Mouse (Mus musculus): Measurements from ENCODE around the gene Idh1.
A peak's percentile ranks its signal among the peaks of the same experiment; 100 is the strongest.
"Not testable (repeated sequence)": the region's sequence is repeated elsewhere in the genome, so short reads cannot be mapped to it uniquely, and the experiment has no call there.

The Idh1 gene

DNA sequence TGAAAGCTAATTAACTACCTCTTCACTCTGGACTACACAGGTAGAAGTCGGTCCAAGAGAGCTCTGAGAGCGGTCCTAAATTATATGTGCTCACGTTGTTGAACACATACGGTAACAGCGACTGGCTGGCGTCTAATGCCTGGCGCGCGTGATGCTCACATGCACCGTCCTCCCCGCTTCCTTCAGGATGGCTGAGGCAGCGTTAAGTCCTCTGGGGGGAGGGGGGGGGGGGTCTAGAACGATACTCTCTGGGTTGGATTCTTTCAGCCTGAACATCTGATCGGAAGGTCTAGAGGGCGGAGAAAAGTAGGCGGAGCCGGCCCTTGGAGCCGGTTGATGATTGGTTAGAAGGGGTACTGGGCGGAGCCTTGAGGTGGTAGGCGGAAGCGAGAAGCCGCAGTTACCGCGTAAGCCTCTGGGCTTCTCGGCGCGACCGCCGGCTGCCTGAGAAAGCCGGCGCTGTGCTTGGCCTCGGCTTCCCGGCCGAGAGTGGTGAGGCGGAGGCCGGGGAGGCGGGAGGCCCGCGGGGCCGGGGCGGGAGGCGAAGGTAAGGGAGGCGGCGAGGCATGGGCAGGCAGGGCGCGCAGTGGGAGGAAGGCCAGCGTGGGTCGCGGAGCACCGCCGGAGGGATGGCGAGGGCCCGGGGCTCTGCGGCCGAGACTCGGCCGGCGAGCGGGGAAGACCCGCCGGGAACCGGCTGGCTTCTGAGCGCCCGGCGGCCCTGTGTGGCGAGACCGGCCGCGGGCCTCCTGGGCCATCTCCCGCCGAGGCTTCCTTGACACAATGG lies at the start of gene Idh1, which contains the start of gene Pikfyve:
Gene Idh1 (minus strand): TSS at position 214 of the 787 bp plus-strand sequence.
Gene Pikfyve (plus strand): TSS at position 397 of the 787 bp plus-strand sequence.
- peak; percentile 97 to 98 for DNase-seq

DNA sequence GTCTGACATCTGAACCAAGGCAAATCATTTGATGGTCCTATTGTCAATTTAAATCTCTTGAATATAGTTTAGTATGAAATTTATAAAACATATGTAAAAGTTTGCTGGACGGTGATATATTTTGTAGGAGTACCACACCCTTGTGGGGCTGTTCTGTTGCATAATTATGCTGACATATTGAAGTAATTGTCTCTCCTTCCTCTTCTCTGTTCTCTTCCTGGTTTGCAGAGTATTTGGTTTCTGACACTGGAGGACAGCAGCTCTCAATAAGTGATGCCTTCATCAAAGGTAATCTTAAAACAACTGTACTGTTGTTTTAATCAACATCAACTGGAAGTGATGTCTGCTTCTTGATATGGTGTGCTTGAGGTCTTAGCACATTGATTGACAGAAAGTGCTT lies 44.3 kb upstream of the Idh1 start:
- DNase-seq, result no peak

DNA sequence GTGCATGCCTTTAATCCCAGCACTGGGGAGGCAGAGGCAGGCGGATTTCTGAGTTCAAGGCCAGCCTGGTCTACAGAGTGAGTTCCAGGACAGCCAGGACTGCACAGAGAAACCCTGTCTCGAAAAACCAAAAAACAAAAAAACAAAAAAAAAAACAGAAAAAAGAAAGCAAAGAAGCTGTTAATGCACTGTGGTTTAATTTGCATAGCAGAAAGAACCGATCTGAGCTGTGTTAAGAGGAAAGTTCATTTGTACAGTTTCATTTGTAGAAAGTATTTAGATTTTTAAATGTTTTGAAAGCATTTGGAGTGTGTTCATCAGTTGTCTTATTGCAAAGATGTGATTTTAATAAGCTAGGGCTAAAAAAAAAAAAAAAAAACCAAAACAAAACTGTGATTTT lies 43.5 kb upstream of the Idh1 start:
- DNase-seq, result not testable (repeated sequence)

DNA sequence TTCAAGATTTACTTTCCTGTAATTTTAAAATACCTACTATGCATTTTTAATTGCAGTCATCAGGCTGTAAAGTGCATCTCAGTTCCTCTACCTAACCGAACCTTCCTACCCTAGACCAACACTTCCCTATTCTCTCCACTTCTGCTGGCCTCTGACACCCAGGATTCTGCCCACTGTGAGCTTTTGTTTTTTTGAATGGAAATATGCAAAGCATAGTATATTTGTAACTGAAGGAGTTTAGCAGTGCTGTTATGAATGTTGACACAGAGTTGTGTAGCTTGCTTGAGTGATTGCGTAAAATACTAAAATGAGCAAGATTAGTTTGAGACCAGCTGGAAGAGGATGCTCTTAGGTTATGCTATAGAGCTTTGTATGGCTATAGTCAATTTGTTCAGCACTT lies 41.4 kb upstream of the Idh1 start:
- DNase-seq, result no peak

DNA sequence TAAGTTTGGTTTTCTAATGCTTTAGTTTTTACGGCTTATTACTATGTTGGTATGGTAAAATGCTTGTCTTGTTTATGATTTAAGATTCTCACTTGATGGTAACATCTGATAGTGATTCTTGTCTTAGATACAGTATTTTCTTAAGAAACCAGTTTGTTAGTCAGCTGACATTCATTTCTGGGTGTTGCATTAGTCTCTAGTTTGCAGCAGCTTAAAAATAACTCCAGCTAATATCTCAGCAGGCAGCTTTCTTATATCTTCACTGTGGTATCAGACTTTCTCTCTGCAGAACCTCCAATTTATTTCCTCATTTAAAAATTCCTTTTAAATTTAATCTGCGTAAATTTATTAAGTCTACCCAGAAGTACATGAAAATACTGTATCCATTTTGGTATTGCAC lies 37.4 kb upstream of the Idh1 start:
- DNase-seq, result no peak

DNA sequence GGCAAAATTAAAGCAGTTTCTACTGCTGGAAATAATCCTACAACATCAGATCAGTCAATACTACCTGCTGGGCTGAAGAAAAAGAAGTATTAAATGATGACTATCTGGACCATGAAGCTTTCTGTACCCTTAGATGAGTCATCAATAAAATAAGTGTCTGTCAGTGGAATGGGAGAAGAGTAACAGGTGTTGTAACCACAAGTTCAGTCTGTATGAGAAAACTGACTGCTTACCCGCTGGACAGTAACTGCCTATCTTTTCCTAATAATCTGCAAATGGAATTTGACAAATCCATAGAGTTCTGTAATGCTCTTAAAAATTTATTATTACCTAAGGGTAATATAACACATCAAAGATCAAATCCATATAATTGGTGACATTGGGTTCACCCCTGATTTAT lies 31.7 kb upstream of the Idh1 start:
- no peak for DNase-seq

DNA sequence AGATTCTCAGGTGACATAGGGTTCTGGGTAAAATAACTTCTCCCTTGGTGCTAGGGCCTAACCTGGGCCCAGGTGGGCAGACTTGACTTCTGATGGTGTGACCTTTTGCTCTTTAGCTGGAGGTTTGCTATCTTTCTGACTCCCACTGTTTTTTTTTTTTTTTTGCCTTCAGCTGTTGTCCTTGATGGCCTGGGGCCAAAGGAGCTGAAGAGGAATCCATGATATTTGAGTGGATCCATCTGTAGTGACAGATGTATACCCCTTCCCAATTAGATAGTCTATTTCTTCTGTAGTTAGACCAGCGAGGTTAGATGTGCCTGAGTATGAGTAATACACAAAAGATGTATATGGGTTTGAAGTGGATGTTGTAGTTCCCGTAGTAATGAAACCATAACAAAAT lies 31.3 kb upstream of the Idh1 start:
- DNase-seq, result peak in 1 of 2 experiments; percentile 7

DNA sequence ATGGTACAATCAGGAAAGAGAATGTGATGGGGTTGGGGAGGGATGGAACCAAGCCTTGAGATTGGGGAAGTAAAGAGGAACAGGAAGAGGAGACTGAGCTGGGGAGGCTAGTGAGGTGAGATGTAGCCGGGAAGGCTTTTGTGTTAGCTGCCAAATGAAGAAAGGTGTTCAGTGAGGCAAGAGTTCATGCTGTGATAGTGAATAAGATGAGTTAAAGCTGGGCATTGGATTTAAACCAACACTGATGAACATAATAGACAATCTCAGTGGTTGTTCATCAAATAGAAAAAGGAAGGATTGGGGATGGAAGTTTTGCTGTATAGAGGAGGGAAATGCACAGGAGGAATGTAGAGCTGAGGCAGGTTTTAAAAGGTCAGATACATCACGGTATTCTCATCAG lies 26.9 kb upstream of the Idh1 start:
- DNase-seq, result peak in 1 of 2 experiments; percentile 12

DNA sequence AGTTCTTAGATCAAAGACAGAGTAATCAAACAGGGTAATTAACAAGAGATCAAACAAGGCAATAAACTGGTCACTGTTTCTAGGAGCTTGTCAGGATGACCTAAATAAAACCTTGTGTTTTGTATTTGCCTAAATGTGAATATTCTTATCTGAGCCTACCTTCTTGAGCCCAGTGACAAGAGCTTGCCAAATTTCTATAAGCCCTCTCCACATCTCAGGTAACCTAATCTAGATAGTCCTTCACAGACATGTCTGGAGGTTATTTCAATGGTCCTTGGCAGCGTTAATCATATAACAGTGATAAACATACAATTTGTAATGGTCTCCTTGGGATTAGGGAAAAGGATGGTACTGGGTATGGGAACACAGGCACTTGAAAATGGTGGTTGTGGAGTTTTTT lies 18.0 kb upstream of the Idh1 start:
- DNase-seq, result no peak

DNA sequence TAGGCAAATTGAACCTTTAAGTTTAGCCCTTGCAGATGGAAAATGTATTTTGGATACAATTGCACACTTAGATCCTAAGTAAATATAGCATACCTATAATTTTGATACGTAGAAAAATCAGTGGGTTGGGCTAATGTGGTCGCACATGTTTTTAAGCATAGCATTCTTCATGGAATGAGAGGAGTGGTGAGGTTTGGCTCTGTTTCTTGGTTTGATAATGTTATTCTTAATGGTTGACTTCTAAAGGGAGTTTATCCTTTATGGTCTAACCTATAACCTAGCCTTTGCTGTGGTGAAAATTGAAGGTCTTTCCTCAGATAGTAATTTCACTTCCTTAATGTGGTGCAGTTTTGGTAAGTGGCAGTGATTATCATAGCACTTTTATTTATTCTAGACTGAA lies 12.6 kb upstream of the Idh1 start:
- no peak for DNase-seq

DNA sequence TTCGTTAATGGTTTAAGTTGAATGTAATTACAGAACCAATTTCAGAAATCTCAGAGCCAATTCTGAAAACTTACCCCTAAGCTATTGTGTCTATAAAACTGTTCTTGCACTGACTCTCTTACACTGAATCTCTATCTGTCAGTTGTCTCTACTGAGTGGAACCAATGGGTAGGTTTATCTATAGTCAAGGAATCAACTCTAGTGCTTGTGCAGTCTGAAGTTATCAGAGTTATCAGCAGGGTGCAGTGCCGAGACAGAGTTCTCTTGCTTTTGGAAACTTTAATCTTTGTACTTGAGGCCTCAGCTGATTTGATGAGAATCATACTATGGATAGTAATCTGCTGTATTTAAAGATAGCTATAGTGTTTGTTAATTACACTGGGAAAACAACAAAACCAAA lies 12.1 kb upstream of the Idh1 start:
- no peak for DNase-seq

DNA sequence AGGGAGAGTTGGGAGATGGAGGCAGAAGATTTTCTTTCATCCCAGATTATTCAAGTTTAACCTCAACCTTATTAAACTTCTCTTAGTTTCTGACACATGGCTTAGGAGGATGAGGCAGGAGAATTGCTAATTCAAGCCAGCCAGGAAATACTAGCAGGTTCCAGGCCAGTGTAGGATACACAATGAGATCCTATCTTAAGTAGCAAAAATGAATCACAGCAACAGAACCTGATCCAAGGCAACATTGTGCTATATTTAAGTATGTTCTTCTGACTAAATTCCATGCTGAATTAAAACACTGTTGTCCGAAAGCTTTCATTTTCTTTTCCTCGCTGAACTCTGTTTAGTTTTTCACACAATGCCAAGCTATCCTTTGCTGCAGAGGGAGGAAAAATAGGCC lies 6.9 kb upstream of the Idh1 start:
- no peak for DNase-seq

DNA sequence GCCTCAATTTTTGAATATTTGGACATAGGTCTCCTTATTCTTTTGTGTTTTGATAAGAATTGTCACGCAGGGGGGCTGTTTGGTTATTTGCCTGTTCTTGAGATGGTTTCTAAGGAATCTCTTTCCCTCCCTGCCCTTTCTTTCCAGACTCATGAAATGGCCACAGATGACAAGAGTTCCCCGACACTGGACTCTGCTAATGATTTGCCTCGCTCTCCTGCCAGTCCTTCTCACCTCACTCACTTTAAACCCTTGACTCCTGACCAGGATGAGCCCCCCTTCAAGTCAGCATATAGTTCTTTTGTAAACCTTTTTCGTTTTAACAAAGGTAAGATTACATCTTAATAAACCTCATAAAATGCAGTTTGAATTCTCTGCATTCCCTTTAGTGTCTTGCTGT lies 3.9 kb upstream of the Idh1 start:
- no peak for DNase-seq

DNA sequence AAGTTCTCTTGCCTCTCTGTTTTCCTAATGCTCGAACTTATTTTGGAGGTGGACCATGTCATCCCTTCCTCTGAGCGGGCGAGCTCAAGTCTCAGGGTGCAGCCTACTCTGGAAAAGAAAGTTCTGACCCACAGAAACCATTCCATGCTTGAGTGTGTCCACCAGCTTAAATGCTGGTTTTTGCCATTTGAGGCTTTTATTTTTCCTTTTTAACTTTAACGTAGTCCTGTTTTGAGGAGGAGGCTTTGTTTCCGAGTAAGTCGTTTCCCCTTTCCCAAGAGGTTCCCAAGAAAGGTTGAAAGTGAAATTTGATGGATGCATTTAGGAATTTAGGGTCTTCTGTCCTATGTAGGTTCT lies 752 bp upstream of the Idh1 start:
- no peak for DNase-seq

DNA sequence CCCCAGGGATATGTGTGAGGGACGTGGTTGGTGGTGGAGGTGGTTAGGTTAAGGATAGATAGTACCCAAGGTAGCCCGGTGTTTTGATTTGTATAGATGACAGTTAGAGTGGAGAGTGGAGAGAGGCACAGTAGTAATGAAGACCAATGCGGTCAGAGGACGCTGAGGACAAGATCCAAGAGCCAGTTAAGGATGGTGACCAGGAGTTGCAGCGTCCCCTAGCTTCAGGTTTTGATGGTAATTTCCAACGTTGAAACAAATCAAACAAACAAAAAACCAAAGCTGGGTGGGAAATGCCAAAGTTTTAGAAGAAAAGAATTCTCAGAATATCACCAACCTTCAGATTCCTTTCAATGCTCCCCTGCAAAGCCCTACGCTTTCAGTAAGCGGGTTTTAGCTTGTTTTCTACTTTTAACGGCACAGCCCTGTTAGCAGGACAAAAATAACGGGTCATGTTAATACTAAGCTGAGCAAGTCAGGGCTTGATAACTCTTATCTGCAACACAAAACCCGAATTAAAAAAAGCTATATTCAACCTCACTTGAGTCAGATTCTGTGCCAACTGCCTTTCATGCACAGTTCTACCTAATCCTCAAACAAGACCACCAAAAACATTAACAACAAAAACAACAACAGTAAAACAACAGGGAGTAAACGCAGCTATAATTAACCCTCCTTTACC lies 635 bp downstream of the Idh1 start:
- DNase-seq, result peak in 1 of 2 experiments; percentile 38

DNA sequence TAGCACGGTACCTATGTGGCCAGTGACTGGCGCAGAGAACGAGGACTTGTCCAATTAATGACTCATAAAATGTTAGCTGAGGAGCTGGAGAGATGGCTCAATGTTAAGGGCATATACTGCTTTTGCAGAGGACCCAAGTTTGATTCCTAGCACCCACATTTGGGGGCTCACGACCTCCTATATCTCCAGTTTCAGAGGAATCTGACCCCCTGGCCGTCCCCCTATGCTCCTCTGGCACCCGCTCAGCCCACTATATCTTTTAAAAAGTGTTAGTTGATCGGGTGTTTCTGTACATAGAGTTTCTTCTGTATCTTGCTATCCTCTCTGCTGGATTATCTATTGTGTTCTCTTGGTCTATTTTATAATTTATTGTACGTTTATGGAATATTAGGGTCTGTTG lies 1.3 kb downstream of the Idh1 start:
- no peak for DNase-seq

DNA sequence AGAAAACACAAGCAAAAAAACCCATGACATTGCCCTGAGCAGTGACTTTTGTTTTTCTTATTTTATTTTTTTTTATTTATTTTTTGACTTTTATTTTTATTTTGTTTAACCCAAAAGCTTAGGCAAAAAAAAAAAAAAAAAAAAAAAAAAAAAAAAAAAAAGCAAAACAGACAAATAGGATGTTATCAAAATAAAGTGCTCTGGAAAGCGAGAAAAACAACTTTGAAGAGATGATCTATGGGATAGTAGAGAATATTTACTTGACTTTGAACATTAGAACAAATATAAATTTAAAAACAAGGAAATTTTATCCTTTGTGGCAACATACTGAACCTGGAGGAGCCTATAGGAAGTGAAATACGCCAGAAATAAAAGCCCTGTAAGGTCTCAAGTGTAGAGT lies 2.3 kb downstream of the Idh1 start:
- DNase-seq, result no peak

DNA sequence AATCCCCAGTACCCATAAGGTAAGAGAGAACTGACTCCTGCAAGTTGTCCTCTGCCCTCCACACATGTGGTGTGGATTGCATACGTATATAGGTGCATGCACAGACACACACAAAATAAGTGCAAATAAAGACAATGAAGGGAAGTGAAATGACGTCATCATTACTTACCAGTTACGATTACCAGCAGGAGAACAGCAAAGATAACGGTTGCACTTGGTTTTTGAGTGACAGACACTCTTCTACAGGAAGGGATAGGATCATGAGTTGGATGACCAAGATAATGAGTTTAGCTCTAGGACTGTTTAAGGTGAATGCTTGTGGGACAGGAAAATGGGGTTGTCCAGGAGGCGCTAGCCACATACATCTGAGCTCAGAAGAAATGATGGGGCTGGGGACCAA lies 4.8 kb downstream of the Idh1 start:
- DNase-seq, result no peak

DNA sequence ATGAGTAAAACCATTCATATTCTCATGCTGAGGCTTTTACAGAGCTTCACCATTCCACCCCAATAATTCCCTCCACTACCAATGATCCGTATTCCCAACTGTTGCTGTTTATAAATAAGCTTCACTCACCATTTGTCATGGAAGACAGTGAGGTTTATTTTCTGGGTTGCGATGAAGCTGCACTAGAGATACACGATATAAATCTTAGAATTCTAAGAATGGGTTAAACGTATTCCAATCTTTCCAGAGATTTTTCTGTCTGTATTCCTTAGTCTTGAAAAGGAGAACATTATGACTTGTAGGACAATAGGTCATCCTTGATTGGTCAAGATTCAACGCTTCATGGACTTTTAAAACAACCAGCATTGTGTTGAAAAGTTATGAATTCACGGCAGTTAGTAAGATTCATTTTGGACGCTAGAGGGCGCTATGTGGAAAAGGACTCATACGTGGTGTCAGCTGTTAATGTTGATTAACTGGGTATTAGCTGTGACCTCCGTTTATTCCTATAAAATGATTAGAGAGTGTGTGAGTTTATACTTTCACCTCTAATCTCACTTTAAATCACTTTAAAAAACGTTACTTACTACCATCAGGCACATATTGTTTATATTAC lies 6.6 kb downstream of the Idh1 start:
- peak; percentile 29 to 77 for DNase-seq

DNA sequence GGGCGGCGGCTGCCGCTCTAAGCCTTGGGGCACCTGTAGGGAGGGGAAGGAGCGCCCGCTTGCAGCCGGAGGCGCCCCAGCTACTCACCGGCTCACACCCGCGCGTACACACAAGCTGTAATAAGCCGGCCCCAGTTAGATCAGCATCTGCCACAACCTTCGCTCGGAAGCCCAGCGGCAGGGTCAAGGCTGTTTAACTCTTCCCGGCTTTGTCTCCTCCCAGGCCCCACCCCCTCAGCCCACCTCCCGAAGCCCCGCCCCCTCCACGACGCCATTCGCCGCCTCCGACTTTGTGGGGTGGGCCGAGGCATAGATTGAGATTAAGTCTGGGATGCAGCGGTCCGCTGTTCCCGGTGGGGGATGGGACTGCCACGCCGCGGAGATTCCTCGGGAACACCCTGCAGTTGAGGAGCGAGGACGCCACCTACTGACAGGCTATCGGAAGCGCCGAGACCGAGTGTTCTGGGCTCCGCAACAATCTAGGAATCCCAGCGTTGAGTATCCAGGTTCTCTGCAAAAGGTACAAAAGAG lies 7.3 kb downstream of the Idh1 start:
- DNase-seq, result peak; percentile 95 to 98

DNA sequence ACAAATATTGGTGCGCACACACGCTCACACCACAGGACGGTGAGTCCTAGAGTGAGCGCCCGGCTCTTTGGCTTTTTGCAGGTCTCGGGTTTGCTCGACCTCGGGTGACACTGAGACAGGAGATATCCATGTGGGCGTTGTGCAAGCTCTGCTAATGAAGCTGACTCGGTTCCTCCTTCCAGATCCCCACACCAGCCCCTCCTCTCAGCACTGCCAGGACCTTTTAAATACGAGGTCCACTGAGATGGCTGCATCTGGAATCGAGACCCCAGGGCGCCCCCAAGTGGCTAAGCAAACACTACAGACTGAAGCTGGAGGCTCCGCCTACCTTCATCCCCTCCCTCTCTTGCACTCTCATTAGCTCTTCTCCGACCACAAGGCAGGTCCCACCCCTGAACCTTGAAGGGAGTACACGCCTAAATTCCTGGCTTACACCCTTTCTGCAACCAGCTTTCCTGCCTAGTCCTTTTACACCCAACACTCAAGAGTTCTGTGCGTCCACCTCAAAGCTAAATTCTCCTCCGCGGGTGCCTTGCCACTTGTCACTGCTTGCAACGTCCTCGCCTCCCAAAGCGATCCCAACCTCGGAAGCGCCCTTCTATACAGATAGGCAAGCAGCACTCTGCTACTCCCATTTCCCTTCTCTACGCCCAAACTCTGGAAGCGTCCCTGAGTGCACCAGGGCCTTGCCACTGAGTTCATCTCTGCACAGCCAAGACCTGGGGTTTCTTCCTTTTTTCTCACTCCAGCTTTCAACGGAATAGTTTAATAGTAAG lies 8.0 kb downstream of the Idh1 start:
- peak; percentile 89 to 93 for DNase-seq

DNA sequence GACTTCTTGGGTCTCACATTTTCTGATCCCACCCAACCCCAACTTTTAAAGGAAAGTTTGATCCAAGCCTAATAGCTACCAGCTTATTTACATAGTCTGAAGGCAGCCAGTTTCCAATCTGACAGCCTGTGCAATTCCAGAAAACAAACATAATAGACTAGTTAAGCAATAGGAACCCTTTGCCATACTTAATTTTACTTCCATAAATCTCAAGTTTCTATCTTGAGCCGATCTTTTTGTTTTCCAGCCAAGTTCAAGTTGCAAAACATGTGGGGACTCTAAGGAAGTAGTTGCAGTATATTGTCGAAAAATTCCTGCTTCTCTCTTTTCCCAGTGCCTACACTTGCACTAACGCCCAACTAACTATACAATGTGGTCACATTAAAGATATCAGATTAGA lies 8.8 kb downstream of the Idh1 start:
- DNase-seq, result no peak

DNA sequence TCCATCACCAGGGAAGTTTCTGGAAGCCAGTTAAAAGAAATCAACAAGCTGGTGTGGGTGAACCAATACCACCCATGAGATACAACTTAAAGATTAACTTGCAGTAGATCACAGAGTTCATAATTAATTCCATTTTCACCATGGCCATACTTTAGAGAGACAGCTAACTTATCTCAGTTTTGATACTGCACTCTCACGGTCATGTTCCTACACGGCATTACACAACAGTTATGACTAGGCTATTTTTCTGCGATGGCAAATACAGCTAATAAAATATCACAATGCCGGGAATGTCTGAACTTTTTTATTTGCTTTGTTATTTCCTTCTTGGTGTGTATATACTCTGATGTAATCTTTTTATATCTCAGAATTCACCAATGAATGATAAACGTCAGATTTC lies 9.4 kb downstream of the Idh1 start:
- DNase-seq, result no peak

Measured in cerebellum, postnatal 25 days (tissue).